Mouse (Mus musculus) layer of hippocampus, postnatal 10 days (tissue): ENCODE data around the gene 1700123O20Rik. TPM values are rescaled to one million over a fixed set of nuclear protein-coding genes. Genes with fewer than 3 reads are reported as not detected.
A peak's percentile ranks its signal among the peaks of the same experiment; 100 is the strongest.

Source experiments
- DNase-seq, 2 experiments: peaks; one replicate each; pipeline ENCODE4 v3.0.0; 2021; ENCODE audit warnings: low spot score in 2 of 2
- total RNA-seq, 2 experiments: library from RNA; stranded (reverse); gene quantifications; 2 replicates each; pipeline ENCODE4 v1.2.3; 2021

The 1700123O20Rik gene
- total RNA-seq, 2 experiments from 2014 or later = 25.5 to 28.1 TPM

DNA sequence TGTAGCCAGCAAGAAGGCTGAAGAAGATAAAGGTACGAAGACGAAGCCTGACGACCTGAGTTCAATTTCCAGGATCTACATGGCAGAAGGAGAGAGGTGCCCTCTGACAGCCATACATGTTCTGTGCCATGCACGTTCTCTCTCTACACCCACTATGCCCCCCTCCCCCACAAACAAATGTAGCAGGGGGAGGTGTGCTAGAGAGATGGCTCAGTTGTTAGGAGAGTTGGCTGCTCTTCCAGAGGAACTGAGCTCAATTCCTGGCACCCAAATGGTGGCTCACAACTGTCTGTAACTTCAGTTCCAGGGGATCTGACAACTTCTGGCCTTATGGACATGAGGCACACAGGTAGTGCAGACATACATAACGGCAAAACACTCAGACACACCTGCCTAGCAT, 9.7 kb upstream of the 1700123O20Rik start:
- DNase-seq = peak in 1 of 2 experiments; percentile 19

DNA sequence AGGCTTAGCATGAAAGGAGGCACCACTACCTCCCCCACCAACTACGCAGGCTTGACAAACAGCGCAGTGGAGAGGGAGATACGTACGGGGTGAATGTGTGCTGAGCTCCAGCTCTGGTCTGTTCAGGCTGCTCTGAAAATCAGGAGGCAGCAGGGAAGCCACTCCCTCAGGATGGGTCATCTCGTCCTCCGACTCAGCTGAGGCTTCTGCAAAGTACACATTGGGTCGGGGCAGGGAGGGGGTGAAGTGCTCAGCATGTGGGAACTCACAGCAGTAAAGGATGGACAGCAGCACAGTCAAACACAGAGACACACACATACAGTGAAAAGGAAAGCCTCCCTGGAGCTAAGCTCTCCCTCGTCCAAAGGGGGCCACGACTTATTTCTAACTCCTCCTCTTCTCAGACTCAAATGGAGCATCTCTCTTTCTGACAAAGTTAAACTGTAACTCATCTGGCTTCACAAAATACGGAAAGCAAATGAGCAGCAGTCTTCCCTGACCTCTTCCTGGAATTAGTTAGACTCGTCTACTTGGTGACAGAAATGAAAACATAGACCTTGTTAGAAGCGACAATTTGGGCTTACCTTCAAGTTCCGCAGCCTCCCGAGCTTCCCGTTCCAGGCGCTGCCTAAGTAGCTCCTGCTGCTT, 7.2 kb upstream of the 1700123O20Rik start:
- no peak for DNase-seq

DNA sequence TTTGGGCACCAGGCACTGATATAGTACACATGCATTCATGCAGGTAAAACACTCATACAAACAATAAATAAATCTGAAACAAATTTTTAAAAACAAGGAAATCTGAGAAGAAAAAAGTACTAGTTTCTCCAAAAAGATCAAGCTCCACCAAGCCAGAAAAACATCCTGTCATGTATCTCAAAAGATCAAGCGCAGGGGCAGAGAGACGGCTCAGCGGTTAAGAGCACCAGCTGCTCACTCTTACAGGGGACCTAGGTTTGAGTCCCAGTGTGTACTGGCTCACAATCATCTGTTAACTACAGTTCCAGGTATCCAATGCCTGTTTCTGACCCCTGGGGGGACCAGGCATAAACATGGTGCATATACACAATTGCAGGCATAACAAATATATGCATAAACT, 3.6 kb upstream of the 1700123O20Rik start:
- DNase-seq = no peak

DNA sequence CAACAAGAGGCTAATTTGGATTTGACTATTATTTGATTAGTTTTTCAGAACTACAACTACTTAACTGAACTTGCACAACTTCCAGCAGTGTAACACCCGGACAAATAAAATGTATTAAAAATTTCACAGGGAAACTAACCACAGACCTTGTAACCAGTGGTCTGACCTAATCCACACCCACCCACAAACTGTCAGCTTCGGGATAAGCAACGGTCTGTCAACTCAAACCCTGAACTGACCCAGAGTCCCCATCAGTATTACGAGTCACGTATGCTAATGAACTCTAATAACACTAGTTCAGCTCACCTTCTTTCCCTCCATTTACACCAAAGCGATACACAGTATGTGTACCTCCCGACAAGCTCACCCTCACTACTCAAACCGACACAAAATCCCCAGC, 545 bp upstream of the 1700123O20Rik start:
- DNase-seq = no peak

DNA sequence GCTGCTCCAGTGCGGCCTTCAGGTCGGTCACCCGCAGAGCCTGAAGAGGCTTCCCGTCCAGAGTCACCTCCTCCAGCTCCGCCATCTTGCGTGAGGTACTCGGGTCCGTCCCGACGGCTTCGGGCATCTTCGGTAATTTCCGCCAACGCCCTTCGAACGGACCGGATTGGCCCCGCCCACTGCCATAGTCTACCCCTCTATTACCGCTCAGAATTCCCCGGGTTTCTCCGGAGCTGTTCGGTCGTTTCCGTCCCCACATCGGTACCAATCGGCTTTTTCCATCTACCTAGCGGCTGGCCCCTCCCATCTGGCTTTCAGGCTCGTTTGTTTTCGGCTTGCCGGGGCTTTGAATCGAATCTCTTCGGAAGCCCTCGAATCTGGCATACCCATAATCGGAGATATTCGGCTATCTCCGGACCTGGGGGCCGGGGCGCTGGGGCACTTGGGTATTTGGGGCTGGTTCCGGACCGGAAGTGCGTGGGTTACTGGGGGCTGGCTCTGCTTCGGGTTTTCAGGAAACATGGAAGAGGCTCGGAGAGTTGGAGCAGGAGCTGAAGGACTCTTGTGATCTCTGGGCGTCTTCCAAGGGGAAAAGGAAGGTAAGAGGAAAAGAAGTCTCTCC, 617 bp downstream of the 1700123O20Rik start, which contains the start of gene Acin1:
Gene Acin1, minus strand, starts transcription at position 410 of the 622 bp plus-strand sequence.
- DNase-seq = peak; percentile 100

DNA sequence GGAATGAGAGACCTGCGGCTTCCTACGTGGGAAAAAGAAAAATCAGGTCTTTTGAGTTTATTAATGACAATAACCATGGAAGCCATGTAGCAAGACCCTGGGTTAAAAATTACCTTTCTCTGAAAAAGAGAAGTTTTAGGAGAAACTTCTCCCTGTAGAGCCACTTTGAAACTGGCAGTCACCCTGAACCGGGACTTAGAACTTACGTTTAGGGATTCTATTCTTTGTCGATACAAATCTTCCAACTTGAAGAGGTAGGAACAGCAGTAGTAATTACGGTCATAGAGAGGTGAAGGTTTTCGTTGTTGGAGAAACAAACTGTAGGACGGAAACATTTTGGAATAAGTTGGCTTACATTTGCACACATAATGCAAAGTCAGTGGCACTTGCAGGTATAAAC, 1.2 kb downstream of the 1700123O20Rik start:
- no peak for DNase-seq

DNA sequence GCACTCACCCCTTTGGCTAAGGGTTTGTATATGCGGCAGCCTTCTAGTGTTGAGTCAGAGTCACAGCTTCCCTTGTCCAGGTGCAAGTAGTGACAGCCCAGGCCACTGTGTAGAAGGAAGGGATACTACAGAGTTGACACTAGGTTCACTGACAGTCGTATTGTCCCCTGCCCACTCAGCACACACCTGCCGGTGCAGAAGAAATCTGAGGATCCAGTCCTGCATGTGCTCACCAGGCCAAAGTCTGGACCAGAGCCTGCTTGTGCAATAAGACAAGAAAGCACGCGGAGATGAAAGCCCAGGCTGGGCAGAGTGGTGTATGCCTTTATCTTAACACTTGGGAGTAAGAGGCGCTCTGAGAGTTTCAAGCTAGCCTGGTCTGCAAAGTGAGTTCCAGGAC, 9.0 kb downstream of the 1700123O20Rik start:
- no peak for DNase-seq

DNA sequence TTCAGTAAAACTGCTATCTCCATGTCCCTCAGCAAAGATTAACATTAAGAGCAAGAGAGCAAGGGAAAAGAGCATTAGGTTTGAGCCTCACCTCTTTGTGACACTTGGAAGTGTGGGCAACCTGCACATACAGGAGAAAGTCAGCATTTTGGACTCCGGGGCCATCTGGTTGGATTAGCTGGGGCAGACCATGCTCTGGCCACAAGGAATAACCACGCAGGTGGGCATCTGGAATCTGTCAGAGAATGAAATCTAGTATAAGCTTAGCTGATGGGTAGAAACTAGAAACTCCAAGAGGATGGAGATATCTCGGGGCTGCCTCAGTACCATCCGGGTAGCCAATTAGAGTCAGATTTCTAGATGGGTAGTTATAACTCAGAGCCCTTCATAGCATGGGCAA, 10.7 kb downstream of the 1700123O20Rik start:
- DNase-seq = no peak

DNA sequence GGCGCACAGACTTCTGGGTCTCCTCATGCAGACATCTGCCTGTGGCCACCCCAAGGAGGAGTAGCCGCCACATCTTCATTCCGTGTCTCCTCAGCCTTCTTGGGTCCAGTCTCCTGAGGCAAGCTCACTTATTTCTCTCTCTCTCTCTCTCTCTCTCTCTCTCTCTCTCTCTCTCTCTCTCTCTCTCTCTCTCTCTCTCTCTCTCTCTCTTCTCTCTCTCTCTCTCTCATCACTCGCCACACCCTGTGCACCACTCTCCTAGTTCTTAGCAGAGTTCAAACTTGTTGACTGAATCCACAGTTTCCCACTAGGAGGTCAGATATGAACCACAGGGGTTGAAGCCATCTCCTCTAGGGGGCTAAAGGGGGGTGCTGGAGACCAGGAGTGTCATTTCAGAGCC, 12.7 kb downstream of the 1700123O20Rik start, which contains the start of gene Gm29776:
Gene Gm29776, minus strand, starts transcription at position 101 of the 400 bp plus-strand sequence.
- no peak for DNase-seq

DNA sequence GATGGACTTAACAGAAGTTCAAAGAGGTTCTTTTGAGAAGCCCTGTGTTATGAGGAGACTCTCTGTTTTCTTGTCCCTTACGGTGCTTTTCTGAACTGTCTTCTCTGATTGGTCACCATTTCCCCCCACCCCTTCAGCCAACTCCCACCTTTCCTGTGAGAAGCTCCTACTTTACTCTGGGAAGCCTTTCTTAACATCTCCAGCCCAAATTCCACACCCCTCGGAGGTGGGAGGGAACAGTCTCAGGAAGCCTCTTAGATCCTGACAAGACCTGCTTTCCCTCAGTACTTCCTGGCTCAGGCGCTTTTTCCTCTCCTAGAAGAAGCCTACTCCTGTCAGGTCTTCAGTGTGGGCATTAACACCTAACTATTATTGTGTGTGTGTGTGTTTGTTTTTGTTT, 13.6 kb downstream of the 1700123O20Rik start:
- no peak for DNase-seq

DNA sequence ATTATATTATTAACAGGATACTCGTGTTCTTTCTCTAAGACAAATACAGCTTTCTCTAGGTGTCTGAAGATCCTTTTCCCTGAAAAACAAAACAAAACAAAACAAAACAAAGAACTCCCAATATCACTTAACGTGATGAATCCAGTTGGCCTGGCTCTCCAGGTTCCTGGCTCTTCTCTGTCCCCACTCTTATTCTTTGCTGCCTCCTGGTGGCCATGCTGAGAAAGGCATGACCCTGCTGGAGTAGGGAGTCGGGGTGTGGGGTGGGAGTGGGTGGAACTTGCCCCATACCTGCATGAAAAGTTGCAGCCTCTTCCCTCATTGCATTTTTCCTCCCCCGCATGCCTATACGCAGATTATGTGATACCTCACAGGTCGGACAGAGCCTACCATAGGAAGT, 15.3 kb downstream of the 1700123O20Rik start:
- DNase-seq = peak; percentile 84 to 85

DNA sequence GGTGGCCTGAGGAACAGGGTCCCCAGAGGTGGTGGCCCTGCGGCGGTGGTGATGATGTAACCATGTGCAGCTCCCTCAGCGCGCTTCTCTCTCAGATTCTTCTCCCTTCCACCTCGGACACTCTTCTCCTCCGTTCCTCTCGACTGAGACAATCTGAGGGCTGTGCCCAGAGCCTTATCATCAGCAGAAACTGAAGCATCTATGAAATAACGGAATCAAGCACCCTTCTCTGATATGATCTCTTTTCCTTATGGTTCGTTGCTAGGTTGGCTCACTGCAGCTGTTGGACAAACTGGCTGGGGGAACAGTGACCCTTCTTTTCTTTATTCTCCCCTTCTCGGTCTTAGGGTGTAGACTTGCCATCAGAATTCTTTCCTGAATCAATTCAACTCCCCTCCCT, 17.2 kb downstream of the 1700123O20Rik start:
- DNase-seq = no peak

DNA sequence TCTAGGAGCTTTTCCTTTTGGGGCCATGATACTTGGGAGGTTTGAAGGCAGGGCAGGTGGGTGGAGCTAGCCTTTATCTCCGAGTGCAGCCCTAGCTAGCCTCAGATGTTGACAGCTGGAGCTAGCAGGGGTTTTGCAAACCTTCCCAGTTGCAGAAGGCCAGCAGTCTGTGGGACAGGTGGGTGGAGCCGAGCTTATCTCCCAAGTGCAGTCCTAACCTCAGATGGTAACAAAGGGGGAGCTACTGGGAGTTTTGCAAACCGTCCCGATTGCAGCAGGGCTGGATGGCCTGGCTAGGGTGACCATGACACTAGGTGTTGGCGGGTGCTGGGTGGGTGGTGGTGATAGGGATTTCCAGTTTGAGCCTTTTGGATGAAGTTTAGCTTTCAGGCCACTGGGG, 19.8 kb downstream of the 1700123O20Rik start:
- no peak for DNase-seq

DNA sequence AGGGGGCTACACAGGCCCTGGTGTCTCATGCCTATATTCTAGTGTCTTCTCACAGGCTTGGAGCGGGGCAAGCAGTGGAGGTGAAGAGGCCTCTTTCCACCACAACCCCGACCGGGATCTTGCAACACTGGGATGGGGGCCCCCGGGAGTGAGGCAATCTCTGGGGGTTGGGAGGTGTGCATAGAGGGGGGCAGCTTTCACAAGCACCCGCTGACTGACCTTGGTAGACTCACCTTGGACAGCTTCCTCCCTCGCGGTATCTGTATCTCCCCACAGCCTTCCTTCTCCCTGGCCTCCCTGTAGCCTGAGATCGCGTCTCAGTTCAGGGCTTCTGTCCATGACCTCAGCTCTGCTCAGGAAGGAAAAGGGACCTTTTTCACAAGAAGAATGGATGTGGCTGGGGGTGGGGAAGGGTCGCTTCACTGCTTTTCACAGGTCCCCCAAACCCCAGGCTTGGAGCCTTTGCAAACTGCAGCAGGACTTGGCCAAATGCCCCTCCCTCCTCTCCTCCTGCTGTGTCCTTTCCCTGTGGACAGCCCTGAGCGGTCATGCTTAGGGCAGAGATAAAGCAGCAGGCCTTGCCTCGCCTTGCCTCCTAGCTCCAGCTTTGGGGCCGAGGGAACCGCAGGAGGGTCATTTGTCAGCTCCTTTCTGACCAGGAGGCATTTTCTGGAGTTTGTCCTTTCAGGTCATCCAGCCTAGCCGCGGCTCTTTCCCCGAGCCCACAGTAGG, 20.7 kb downstream of the 1700123O20Rik start:
- DNase-seq = no peak

DNA sequence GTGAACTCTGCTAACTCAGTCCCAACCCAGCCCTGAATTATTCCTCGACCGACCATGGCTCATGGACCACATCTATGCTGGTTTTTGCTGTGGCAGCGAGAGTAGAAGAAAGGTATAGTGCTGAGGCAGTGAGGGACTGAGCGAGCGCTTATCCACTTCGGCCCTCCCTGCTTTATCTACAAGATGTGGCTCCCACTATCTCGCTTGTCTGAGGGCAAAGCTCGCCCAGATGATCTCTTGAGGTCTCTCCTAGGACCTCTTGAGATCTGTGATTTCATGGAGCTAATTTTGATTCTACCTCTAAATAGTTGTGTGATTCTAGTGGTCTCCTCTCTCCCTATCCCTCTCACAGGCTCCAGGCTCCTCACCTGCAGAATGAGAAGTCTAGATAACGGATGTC, 23.0 kb downstream of the 1700123O20Rik start:
- no peak for DNase-seq

DNA sequence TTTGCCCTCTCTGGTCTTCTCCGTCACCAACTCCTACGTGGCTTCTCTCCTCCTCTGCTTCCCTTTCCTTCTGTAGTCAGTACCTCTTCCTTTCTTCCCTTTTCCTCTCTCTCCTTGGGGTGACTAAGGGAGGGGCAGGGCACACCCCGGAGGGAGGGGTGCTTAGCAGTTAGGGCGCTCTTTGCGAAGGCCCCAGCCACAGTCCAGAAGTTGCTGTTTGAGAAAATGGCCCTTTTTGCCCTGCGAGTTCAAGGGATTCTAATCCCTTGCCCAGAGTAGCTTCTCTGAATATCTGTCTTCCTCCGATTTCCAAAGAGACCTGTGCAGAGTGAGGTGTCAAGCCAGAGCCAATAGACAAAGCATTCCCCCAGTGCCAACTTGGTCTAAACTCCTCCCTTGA, 26.1 kb downstream of the 1700123O20Rik start, which contains the start of gene Cebpe:
Gene Cebpe, minus strand, starts transcription at position 101 of the 400 bp plus-strand sequence.
- no peak for DNase-seq

DNA sequence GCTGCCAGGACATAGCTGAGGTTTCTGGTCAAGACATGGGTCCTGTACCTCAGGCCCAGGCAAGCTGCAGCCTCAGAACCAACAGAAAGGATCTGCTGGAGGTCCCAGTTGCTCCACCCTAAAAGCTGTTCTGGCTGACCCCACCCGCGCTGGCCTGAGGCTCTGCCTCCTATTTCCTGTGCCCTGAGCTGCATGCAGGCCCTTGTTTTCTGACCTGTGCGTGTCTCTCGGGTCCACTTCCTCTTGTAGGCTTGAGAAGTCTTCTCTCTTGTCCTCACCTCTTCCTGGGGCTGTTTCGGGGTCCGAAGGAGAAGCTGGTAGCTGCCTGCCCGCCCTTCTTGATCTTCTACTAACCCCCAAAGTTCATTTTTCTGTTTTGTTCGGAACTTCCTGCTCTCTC, 26.8 kb downstream of the 1700123O20Rik start:
- DNase-seq = no peak

DNA sequence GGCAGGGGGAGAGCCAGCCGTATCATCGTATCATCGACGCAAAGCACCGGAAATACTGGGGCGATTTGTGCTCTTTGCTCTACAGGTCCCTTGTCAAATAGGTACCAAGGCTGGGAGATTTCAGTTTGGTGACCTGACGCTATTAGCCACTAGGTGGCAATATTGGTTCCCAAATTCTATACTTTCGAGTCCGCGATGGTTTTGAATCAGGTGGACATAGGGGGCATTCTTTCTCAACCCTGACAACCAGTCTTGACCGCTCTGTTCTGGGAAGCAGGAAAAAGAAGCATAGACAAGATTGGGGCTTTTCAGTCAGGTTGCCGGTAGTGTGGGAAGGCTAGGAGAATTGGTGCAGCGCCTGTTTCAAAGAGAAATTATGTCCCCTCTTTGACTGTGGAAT, 28.1 kb downstream of the 1700123O20Rik start:
- peak; percentile 76 to 82 for DNase-seq

DNA sequence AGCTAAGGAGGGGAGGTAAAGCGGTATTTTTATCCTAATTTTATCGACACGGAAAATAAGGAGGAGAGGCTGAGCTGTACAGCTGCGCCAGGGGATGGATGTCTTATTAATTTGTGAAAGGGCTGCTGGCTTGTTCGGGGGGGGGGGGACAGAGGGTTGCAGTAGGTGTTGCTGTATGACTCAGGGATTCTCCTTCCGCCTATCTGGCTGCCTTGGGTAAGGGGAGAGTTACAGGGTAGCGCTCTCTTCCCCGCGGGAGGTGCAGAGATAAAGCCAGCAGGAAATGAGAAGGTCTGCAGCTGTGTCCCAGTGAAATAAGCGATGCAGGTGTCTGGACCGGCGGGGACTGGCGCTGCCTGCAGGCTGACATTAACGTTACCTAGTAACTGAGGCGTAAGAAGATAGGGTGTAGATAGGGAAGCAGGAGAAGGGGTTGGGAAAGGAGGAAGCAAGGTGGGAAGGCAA, 28.6 kb downstream of the 1700123O20Rik start:
- peak in 1 of 2 experiments; percentile 39 for DNase-seq

DNA sequence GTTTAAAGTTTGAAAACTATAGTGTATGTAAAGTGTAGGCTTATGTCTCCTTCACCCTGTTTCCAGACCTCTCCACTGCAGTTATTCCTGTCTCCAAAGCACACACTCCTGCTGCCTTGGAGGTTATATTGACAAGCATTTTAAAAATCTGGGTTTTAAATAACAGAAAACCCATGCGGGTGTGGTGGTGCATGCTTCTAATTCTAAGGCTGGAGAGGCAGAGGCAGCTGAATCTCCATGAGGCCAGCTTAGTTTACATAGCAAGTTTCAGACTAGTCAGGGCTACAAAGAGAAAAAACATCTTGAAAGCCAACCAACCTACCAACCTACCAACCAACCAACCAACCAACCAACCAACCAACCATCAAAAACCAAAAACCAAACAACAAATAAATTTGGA, 29.4 kb downstream of the 1700123O20Rik start:
- DNase-seq = no peak

DNA sequence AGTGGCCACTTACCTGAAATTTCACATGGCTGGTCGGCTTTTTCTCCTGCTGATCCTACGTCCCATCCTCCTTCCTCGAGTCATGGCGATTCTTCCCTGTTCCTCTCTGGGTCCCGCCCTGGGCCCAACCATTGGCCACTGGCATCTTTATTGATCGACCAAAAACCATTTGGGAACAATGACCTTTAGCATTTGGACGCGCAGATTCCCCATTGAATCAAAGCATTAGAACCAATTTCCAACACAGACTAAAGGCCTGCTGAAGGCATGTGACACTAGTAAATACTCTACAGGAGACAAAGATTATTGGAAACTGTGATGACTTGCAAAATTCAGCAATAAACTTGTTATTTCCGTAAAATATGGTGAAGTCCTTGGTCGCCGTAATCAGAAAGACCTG, 34.0 kb downstream of the 1700123O20Rik start:
- DNase-seq = no peak
